Mouse (Mus musculus) kidney, postnatal 0 days (tissue): ENCODE data around the gene Tpr. TPM values are rescaled to one million over a fixed set of nuclear protein-coding genes. Genes with fewer than 3 reads are reported as not detected.

Experiments used
- ATAC-seq: fragments of 200-750 bp; cut with Nextera tagmentation; replicated peaks from 2 replicates; pipeline ENCODE4 v1.8.0; 2017; ENCODE audit warnings: low read depth, moderate number of reproducible peaks, moderate TSS enrichment, moderate library complexity; ENCODE audit not compliant: low FRiP score
- DNase-seq: peaks from one replicate; pipeline ENCODE4 v3.0.0-alpha.2; 2016; ENCODE audit warnings: low spot score
- H3K27ac ChIP-seq: fragments of 300-500 bp; sonication (generic); 2 replicates; pipeline ENCODE4 v1.5.1; 2014; ENCODE audit warnings: mild to moderate bottlenecking
- H3K27me3 ChIP-seq: fragments of 300-500 bp; sonication (generic); 2 replicates; pipeline ENCODE4 v1.6.1; 2014; ENCODE audit warnings: low read length, mixed read lengths; ENCODE audit not compliant: insufficient read depth
- H3K36me3 ChIP-seq: fragments of 300-500 bp; sonication (generic); 2 replicates; pipeline ENCODE4 v1.6.1; 2014; ENCODE audit warnings: low read length, mixed read lengths; ENCODE audit not compliant: insufficient read depth
- H3K4me1 ChIP-seq: fragments of 300-500 bp; sonication (generic); replicated peaks from 2 replicates; pipeline ENCODE4 v1.6.1; 2014; ENCODE audit warnings: antibody characterized with exemption, low read length, mixed read lengths; ENCODE audit not compliant: insufficient read depth
- H3K4me2 ChIP-seq: fragments of 300-500 bp; sonication (generic); 2 replicates; pipeline ENCODE4 v1.6.1; 2014; ENCODE audit warnings: mild to moderate bottlenecking, low read length, moderate library complexity, mixed read lengths
- H3K4me3 ChIP-seq: fragments of 300-500 bp; sonication (generic); replicated peaks from 2 replicates; pipeline ENCODE4 v1.5.1; 2014; ENCODE audit warnings: low read depth, low read length
- H3K9ac ChIP-seq: fragments of 300-500 bp; sonication (generic); 2 replicates; pipeline ENCODE4 v1.6.1; 2014; ENCODE audit warnings: low read depth, low read length
- H3K9me3 ChIP-seq: fragments of 300-500 bp; sonication (generic); replicated peaks from 2 replicates; pipeline ENCODE4 v1.6.1; 2016; ENCODE audit warnings: low read length, inconsistent platforms, mixed read lengths
- CTCF ChIP-seq: IDR thresholded peaks from 2 replicates; pipeline ENCODE4 v1.5.1; 2016; ENCODE audit warnings: antibody characterized with exemption, low read depth, mild to moderate bottlenecking, moderate library complexity
- WGBS: fragments of 180-500 bp; shearing (Covaris S2); extraction: QIAGEN DNeasy Blood & Tissue Kit; methylation state at CpG from one replicate; pipeline ENCODE4 v1.1.7; 2014; 5-methylcytosine and 5-hydroxymethylcytosine counted together
- polyA plus RNA-seq: library from polyadenylated mRNA; unstranded; fragments of >200 nt; fragmentation: Nextera tagmentation; extraction: Ambion mirVana; gene quantifications from 2 replicates; pipeline ENCODE4 v1.2.1, GENCODE M21; 2015

Gene Tpr
- polyA plus RNA-seq, 1 experiment from 2014 or later: 138 TPM

DNA sequence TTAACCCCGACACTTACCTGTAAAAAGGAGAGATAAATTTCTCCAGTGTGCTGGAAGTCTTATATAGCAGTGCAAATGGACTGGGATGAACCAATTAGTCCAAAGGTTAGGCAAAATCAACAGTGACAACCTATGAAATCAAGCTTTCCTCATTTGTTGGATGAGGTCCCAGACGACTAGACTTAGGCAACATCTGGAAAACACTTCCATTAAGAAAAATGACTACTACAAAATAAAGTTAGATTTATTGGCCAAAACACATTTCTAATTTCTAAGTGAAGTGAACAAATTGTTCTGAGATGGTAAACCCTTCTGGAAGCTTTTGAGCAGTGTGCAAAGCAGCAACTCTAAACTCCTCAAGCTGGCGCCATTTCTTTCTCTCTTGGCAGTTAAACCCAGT, 73.5 kb downstream of the Tpr start, which contains the start of gene Prg4:
Gene Prg4 (minus strand): TSS at position 34 of the 400 bp plus-strand sequence.
- Histone ChIP-seq H3K9ac (no peak within 1 kb of the TSS), H3K4me2 (no peak within 1 kb of the TSS), H3K4me3 (no peak within 1 kb of the TSS), H3K27me3 (no peaks in the 10 kb centered on the region), H3K9me3 (no peaks in the 10 kb centered on the region), H3K27ac (no peak within 1 kb of the TSS), H3K4me1 (no peaks in the 10 kb centered on the region), H3K36me3 (no peaks in the 10 kb centered on the region)
- TF ChIP-seq CTCF: no peak
- DNase-seq (peak; percentile 73), ATAC-seq (no peak)
- whole genome bisulfite sequencing: 68% methylated on average over 3 of the region's 3 CpGs

DNA sequence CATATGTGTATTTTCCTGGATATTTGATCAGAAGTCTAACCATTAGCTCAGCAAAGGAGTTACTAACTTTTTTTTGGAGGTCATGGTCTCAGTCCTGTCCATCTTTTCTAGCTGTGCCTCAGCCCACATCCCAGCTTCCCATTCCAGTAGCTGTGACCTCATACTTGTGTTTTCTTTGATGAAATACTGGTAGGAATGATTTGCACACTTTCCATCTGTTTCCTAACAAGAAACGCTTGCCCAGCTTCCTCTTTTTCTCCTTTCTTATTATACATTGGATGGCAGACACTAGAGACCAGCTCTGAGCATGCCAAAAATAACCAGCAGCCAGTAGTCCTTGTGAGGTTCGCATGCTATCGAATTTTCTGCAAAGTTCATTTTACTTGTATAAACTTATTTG, 77.4 kb downstream of the Tpr start:
- Histone ChIP-seq H3K9me3 (no peaks in the 10 kb centered on the region), H3K9ac (no peak overlapping the region), H3K36me3 (no peaks in the 10 kb centered on the region), H3K4me3 (no peak overlapping the region), H3K4me2 (no peak overlapping the region), H3K4me1 (no peaks in the 10 kb centered on the region), H3K27ac (no peak overlapping the region), H3K27me3 (no peaks in the 10 kb centered on the region)
- ATAC-seq (no peak), DNase-seq (no peak)
- 79% methylated on average over 3 of the region's 3 CpGs for WGBS
- no peak for TF ChIP-seq CTCF

DNA sequence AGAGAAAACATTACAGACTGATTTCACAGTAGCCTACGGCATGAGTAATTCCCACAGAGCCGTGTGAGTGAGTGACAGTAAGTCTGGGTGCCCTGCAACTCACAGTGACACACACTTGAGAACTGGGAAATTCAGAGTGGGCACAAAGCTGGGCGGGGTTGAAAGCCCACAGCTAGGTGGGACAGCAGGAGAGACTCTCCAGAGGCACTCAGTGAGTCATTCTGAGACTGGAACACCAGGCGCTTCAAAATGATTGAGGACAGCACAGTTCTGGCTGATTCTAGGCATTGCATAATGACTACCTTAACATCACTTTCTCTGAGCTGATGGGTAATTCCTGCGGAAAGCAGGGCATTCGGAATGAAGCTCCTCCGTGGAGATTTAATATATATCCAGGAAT, 79.9 kb downstream of the Tpr start:
- no peak overlapping the region for H3K27ac ChIP-seq
- H3K27me3 ChIP-seq: no peaks in the 10 kb centered on the region
- no peak for DNase-seq
- no peak overlapping the region for H3K9ac ChIP-seq
- H3K4me1 ChIP-seq: no peaks in the 10 kb centered on the region
- no peak overlapping the region for H3K4me2 ChIP-seq
- no peak for ATAC-seq
- 53% methylated on average over 7 of the region's 7 CpGs for WGBS
- TF ChIP-seq CTCF: no peak
- H3K36me3 ChIP-seq: no peaks in the 10 kb centered on the region
- H3K9me3 ChIP-seq: no peaks in the 10 kb centered on the region
- no peak overlapping the region for H3K4me3 ChIP-seq

DNA sequence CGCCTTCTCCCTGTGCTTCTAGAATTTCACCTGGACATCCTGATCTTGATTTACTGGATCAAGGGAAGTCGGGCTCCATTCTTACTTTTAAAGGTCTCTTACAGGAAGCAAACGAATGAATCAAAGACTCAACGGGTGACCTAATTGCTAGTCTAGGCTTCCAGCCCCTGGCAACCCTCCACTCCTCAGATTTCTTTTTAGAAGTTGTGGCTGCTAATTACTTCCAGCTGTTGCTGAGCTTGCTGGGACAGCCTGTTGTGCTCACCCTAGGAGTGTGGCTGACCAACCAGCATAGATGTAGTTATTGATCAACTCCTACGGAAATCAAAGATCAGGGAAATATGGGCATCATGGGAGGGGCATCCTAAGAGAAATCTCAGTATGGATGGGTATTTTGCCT, 88.0 kb downstream of the Tpr start:
- WGBS: 26% methylated on average over 5 of the region's 5 CpGs
- Histone ChIP-seq H3K9me3 (no peaks in the 10 kb centered on the region), H3K4me2 (no peak overlapping the region), H3K4me3 (no peak overlapping the region), H3K36me3 (no peaks in the 10 kb centered on the region), H3K9ac (no peak overlapping the region), H3K4me1 (no peaks in the 10 kb centered on the region), H3K27me3 (no peaks in the 10 kb centered on the region), H3K27ac (no peak overlapping the region)
- no peak for TF ChIP-seq CTCF
- DNase-seq: peak; percentile 79
- ATAC-seq: no peak

DNA sequence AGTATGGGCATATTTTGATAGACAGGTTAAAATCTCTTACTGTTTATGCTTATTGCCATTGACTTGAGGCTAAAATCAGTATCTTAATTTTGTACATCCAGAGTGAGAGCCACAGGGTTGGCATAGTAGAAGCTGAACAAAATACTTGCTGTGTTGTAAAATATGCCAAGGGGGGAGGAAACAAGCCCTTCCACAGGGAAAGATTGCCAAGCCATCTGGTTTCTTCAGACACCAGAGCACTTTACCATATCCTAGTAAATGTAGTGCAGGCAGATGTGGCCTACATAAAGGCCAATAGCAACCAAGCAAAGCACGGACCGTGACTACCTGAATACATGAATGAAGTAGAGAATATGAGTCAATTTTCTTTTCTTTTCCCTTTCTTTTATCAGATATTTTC, 96.5 kb downstream of the Tpr start:
- Histone ChIP-seq H3K9ac (no peak overlapping the region), H3K36me3 (no peaks in the 10 kb centered on the region), H3K27me3 (no peaks in the 10 kb centered on the region), H3K4me1 (no peaks in the 10 kb centered on the region), H3K4me3 (no peak overlapping the region), H3K27ac (no peak overlapping the region), H3K9me3 (no peaks in the 10 kb centered on the region), H3K4me2 (no peak overlapping the region)
- DNase-seq (no peak), ATAC-seq (no peak)
- WGBS: 96% methylated on average over 2 of the region's 2 CpGs
- no peak for TF ChIP-seq CTCF

DNA sequence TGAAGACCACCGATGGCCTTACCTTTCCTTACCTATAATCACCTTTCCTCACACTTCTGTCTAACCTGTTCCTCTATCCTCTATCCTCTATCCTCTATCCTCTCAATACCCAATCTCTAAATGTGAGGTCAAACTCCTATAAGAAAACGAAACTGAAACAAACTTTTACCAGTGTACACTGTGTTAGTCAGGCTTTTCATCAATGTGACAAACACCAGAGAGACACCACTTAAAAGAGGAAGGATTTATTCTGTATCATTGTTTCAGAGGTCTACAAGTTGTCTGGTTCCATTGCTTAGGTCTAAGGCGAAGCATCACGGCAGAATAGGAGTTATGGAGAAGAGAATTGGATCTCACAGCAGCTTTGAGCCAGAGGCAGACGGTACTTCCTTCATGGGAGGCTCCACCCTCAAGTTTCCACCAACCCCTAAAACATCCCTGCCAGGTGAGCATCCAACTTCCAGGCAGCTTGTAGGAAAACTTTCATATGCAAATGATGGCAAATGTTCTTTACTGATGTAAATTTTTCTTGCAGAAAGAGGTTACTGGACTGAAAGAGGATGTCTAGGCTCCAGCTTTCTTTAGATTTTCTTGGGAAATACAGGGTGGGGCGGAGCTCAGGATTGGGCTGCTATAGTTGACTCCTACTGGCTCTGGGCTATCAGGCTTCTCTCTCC, 104.1 kb downstream of the Tpr start:
- DNase-seq (no peak), ATAC-seq (no peak)
- 83% methylated on average over 6 of the region's 6 CpGs for WGBS
- Histone ChIP-seq H3K4me3 (no peak overlapping the region), H3K4me2 (no peak overlapping the region), H3K36me3 (no peaks in the 10 kb centered on the region), H3K4me1 (no peaks in the 10 kb centered on the region), H3K9ac (no peak overlapping the region), H3K27me3 (no peaks in the 10 kb centered on the region), H3K9me3 (no peaks in the 10 kb centered on the region), H3K27ac (no peak overlapping the region)
- no peak for TF ChIP-seq CTCF

DNA sequence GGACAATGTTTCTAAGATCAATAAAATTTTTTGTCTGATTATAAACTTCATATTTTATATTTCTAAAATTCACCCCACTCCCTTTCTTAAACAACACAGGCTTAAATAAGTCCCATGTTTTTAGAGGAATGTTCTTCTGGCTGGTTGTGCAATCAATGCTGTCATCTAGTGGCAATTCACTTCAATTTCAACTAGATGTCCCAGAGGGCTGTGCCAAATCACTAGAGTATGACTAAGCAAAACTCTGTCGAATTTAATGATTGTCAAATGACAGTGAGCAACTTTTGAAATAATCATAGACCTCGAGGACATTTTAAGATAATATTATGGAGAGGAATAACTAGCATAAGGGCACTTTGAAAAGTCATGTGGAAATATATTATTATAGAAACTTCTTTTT, 105.1 kb downstream of the Tpr start:
- TF ChIP-seq CTCF: peak; percentile 64
- WGBS: 44% methylated on average over 2 of the region's 2 CpGs
- Histone ChIP-seq H3K4me1 (no peaks in the 10 kb centered on the region), H3K4me3 (no peak overlapping the region), H3K36me3 (no peaks in the 10 kb centered on the region), H3K9ac (no peak overlapping the region), H3K27me3 (no peaks in the 10 kb centered on the region), H3K27ac (no peak overlapping the region), H3K4me2 (no peak overlapping the region), H3K9me3 (no peaks in the 10 kb centered on the region)
- ATAC-seq: no peak
- DNase-seq: peak; percentile 67
